Mouse (Mus musculus): ENCODE results near the gene Map4. TPM values are rescaled to one million over a fixed set of nuclear protein-coding genes. Genes with fewer than 3 reads are reported as not detected.

The Map4 gene
- polyA plus RNA-seq, 1 experiment from 2014 or later, result 38.5 TPM

DNA sequence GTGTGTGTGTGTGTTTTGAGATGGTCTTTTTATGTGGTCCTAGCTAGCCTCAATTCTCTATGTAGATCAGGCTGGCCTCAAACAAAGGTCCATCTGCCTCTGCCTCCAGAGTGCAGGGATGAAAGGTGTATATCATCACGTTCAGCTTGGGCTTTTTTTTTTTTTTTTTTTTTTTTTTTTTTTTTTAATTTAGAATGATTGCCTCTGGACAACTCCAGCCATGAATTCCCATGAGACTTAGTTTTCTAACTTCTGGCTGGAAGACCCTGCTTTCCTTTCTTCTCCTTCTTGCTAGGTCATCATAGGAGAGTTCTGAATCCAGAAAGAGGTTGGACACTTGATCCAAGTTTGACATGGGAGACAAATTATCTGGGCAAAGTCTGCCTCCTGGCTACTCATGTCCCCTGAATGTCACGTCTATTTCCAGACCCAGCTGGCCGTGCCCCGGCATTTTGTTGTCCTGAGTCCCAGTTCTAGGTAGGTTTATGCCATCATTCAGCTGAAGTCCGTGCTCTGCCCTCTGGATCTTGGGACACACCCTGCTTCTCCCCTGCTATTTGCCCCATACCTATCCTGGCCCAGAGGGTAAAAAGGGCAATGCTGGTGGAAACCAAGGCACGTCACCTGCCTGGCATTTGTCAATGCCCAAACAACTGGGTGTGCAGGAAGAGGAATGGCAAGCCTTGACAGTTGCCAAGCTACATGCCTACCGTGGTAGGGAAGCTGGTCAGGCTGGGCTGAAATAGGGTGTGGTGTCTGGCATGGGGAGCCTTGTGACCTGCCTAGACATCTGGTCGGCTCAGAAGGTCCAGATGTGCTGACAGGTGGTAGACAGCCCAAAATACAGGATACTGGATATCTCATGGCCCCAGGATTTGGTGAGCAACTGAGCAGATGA lies 34.8 kb upstream of the Map4 start:
- Histone ChIP-seq H3K27me3 (ENCODE audit: control insufficient read depth, insufficient read depth, low read length) (no peaks in the 10 kb centered on the region), H3K4me1 (ENCODE audit: control insufficient read depth, insufficient read depth, low read length) (peaks cover 5% of the 10 kb centered on the region; the same call in 1 of the 2 replicates), H3K9ac (ENCODE audit: low read length) (no peak overlapping the region), H3K27ac (replicated peaks; ENCODE audit: low read depth, low read length) (no peak overlapping the region), H3K9me3 (ENCODE audit: control insufficient read depth, low read length) (no peaks in the 10 kb centered on the region), H3K4me3 (ENCODE audit: low read depth, low read length) (no peak overlapping the region), H3K4me2 (ENCODE audit: low read depth, severe bottlenecking) (no peak overlapping the region), H3K36me3 (ENCODE audit: control insufficient read depth, insufficient read depth, low read length) (peaks cover 15% of the 10 kb centered on the region; the same call in 1 of the 2 replicates)
- no peak for ATAC-seq (ENCODE audit: insufficient number of reproducible peaks, low FRiP score, low TSS enrichment, low read depth)
- no peak for DNase-seq (ENCODE audit: low spot score)
- WGBS, result 82% methylated on average over 8 of the region's 8 CpGs

- H3K9me3 ChIP-seq (ENCODE audit: control insufficient read depth, low read length), result no peaks in the 10 kb centered on the region
- peaks cover 5% of the 10 kb centered on the region; the same call in 1 of the 2 replicates for H3K4me1 ChIP-seq (ENCODE audit: control insufficient read depth, insufficient read depth, low read length)
- no peak overlapping the region for H3K27ac ChIP-seq (replicated peaks; ENCODE audit: low read depth, low read length)
- DNase-seq (ENCODE audit: low spot score) (no peak), ATAC-seq (ENCODE audit: insufficient number of reproducible peaks, low FRiP score, low TSS enrichment, low read depth) (no peak)
- H3K36me3 ChIP-seq (ENCODE audit: control insufficient read depth, insufficient read depth, low read length), result peaks cover 3% of the 10 kb centered on the region; the same call in 1 of the 2 replicates
- 48% methylated on average over 2 of the region's 2 CpGs for WGBS
- no peak overlapping the region for H3K4me2 ChIP-seq (ENCODE audit: low read depth, severe bottlenecking)
- no peak overlapping the region for H3K9ac ChIP-seq (ENCODE audit: low read length)
- no peak overlapping the region for H3K4me3 ChIP-seq (ENCODE audit: low read depth, low read length)
- no peaks in the 10 kb centered on the region for H3K27me3 ChIP-seq (ENCODE audit: control insufficient read depth, insufficient read depth, low read length)
These were observed 33.2 kb upstream of the Map4 start for GRCm38 (mm10) chr9:109898027-109898426.

DNA sequence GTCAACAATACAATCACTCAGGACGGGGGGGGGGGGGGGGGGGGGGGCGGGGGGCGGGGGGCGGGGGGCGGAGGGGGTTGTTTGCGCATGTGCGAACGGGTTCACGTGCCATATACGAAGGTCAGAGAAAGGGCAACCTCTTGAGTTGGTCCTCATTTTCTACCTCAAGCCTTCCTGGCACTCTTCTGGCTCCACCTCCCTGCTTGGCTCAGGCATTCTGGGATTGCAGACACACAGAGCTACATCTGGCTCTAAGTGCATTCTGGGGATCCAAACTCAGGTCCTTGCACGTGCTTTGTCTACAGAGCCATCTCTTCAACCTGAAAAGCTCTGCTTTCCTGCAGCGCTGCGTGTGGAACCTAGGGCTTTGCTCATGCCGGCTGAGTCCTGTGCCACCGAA lies 31.9 kb upstream of the Map4 start:
- DNase-seq (ENCODE audit: low spot score), result no peak
- H3K4me2 ChIP-seq (ENCODE audit: low read depth, severe bottlenecking), result no peak overlapping the region
- no peak for ATAC-seq (ENCODE audit: insufficient number of reproducible peaks, low FRiP score, low TSS enrichment, low read depth)
- H3K27ac ChIP-seq (replicated peaks; ENCODE audit: low read depth, low read length), result no peak overlapping the region
- no peaks in the 10 kb centered on the region for H3K27me3 ChIP-seq (ENCODE audit: control insufficient read depth, insufficient read depth, low read length)
- peaks cover 2% of the 10 kb centered on the region; the same call in 1 of the 2 replicates for H3K4me1 ChIP-seq (ENCODE audit: control insufficient read depth, insufficient read depth, low read length)
- no peaks in the 10 kb centered on the region for H3K36me3 ChIP-seq (ENCODE audit: control insufficient read depth, insufficient read depth, low read length)
- no peak overlapping the region for H3K9ac ChIP-seq (ENCODE audit: low read length)
- 68% methylated on average over 11 of the region's 15 CpGs for WGBS
- H3K4me3 ChIP-seq (ENCODE audit: low read depth, low read length), result no peak overlapping the region
- H3K9me3 ChIP-seq (ENCODE audit: control insufficient read depth, low read length), result no peaks in the 10 kb centered on the region

DNA sequence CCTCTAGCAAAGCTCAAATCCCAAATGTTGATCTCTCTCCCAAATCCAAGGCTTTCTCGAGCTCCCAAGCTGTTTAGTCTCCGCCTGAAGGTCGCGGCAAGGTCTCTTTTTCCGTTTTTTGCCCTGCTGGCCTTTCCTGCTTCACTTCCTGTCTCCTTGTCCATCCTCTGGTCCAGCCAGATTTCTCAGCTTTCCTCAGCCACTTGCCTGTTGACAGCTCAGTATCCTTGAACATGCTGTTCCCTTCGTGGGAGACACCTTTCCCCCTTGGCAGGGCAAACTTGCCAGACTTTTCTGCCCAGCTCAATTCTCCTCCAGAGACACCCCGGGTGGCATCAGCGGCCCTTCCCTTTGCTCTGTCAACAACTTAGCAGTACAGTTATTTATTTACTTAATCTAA lies 31.5 kb upstream of the Map4 start:
- H3K4me3 ChIP-seq (ENCODE audit: low read depth, low read length), result no peak overlapping the region
- H3K27me3 ChIP-seq (ENCODE audit: control insufficient read depth, insufficient read depth, low read length), result no peaks in the 10 kb centered on the region
- no peaks in the 10 kb centered on the region for H3K9me3 ChIP-seq (ENCODE audit: control insufficient read depth, low read length)
- no peak for ATAC-seq (ENCODE audit: insufficient number of reproducible peaks, low FRiP score, low TSS enrichment, low read depth)
- H3K4me2 ChIP-seq (ENCODE audit: low read depth, severe bottlenecking), result no peak overlapping the region
- no peaks in the 10 kb centered on the region for H3K4me1 ChIP-seq (ENCODE audit: control insufficient read depth, insufficient read depth, low read length)
- no peaks in the 10 kb centered on the region for H3K36me3 ChIP-seq (ENCODE audit: control insufficient read depth, insufficient read depth, low read length)
- no peak overlapping the region for H3K27ac ChIP-seq (replicated peaks; ENCODE audit: low read depth, low read length)
- DNase-seq (ENCODE audit: low spot score), result no peak
- H3K9ac ChIP-seq (ENCODE audit: low read length), result no peak overlapping the region
- WGBS, result 74% methylated on average over 8 of the region's 8 CpGs

- Histone ChIP-seq H3K4me3 (ENCODE audit: low read depth, low read length) (no peak overlapping the region), H3K9me3 (ENCODE audit: control insufficient read depth, low read length) (no peaks in the 10 kb centered on the region), H3K27ac (replicated peaks; ENCODE audit: low read depth, low read length) (no peak overlapping the region), H3K27me3 (ENCODE audit: control insufficient read depth, insufficient read depth, low read length) (no peaks in the 10 kb centered on the region), H3K4me2 (ENCODE audit: low read depth, severe bottlenecking) (no peak overlapping the region), H3K36me3 (ENCODE audit: control insufficient read depth, insufficient read depth, low read length) (no peaks in the 10 kb centered on the region), H3K9ac (ENCODE audit: low read length) (no peak overlapping the region), H3K4me1 (ENCODE audit: control insufficient read depth, insufficient read depth, low read length) (no peaks in the 10 kb centered on the region)
- WGBS, result 82% methylated on average over 3 of the region's 3 CpGs
- ATAC-seq (ENCODE audit: insufficient number of reproducible peaks, low FRiP score, low TSS enrichment, low read depth), result no peak
- DNase-seq (ENCODE audit: low spot score), result no peak
These were observed 30.7 kb upstream of the Map4 start for GRCm38 (mm10) chr9:109900604-109901003.

GRCm38 (mm10) chr9:109902246-109902645 lies 29.0 kb upstream of the Map4 start:
- no peak overlapping the region for H3K27ac ChIP-seq (replicated peaks; ENCODE audit: low read depth, low read length)
- no peaks in the 10 kb centered on the region for H3K9me3 ChIP-seq (ENCODE audit: control insufficient read depth, low read length)
- no peaks in the 10 kb centered on the region for H3K36me3 ChIP-seq (ENCODE audit: control insufficient read depth, insufficient read depth, low read length)
- no peak overlapping the region for H3K4me3 ChIP-seq (ENCODE audit: low read depth, low read length)
- H3K9ac ChIP-seq (ENCODE audit: low read length), result no peak overlapping the region
- DNase-seq (ENCODE audit: low spot score) (no peak), ATAC-seq (ENCODE audit: insufficient number of reproducible peaks, low FRiP score, low TSS enrichment, low read depth) (no peak)
- H3K27me3 ChIP-seq (ENCODE audit: control insufficient read depth, insufficient read depth, low read length), result no peaks in the 10 kb centered on the region
- WGBS, result 71% methylated on average over 4 of the region's 4 CpGs
- H3K4me1 ChIP-seq (ENCODE audit: control insufficient read depth, insufficient read depth, low read length), result no peaks in the 10 kb centered on the region
- no peak overlapping the region for H3K4me2 ChIP-seq (ENCODE audit: low read depth, severe bottlenecking)

GRCm38 (mm10) chr9:109902740-109903139 lies 28.5 kb upstream of the Map4 start:
- Histone ChIP-seq H3K9me3 (ENCODE audit: control insufficient read depth, low read length) (no peaks in the 10 kb centered on the region), H3K4me1 (ENCODE audit: control insufficient read depth, insufficient read depth, low read length) (no peaks in the 10 kb centered on the region), H3K9ac (ENCODE audit: low read length) (no peak overlapping the region), H3K27me3 (ENCODE audit: control insufficient read depth, insufficient read depth, low read length) (no peaks in the 10 kb centered on the region), H3K4me3 (ENCODE audit: low read depth, low read length) (no peak overlapping the region), H3K27ac (replicated peaks; ENCODE audit: low read depth, low read length) (no peak overlapping the region), H3K36me3 (ENCODE audit: control insufficient read depth, insufficient read depth, low read length) (no peaks in the 10 kb centered on the region), H3K4me2 (ENCODE audit: low read depth, severe bottlenecking) (no peak overlapping the region)
- ATAC-seq (ENCODE audit: insufficient number of reproducible peaks, low FRiP score, low TSS enrichment, low read depth), result no peak
- WGBS, result 65% methylated on average over 5 of the region's 5 CpGs
- no peak for DNase-seq (ENCODE audit: low spot score)

DNA sequence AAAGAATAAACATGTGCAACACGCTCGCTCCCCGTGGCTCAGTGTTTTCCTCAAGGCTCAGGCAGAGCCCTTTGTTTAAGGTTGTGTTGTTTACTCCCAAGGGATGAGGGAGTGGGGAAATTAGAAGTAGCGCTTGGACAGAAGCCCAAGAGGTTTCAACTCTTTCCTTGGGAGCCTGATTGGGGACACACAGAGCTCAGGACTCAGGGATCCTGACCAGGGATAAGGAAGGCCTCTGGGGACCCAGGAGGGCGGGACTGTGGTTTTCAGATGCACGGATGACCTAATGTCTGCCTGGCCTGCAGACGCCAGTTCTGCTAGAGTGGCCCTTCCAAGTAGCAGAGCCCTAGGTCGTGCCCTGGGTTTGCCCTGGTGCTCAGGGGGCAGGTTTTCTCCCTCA lies 24.0 kb upstream of the Map4 start:
- no peak overlapping the region for H3K9ac ChIP-seq (ENCODE audit: low read length)
- H3K4me2 ChIP-seq (ENCODE audit: low read depth, severe bottlenecking), result no peak overlapping the region
- H3K27ac ChIP-seq (replicated peaks; ENCODE audit: low read depth, low read length), result no peak overlapping the region
- DNase-seq (ENCODE audit: low spot score) (no peak), ATAC-seq (ENCODE audit: insufficient number of reproducible peaks, low FRiP score, low TSS enrichment, low read depth) (no peak)
- H3K4me1 ChIP-seq (ENCODE audit: control insufficient read depth, insufficient read depth, low read length), result no peaks in the 10 kb centered on the region
- H3K27me3 ChIP-seq (ENCODE audit: control insufficient read depth, insufficient read depth, low read length), result no peaks in the 10 kb centered on the region
- WGBS, result 68% methylated on average over 8 of the region's 8 CpGs
- H3K9me3 ChIP-seq (ENCODE audit: control insufficient read depth, low read length), result no peaks in the 10 kb centered on the region
- H3K36me3 ChIP-seq (ENCODE audit: control insufficient read depth, insufficient read depth, low read length), result no peaks in the 10 kb centered on the region
- no peak overlapping the region for H3K4me3 ChIP-seq (ENCODE audit: low read depth, low read length)
